Mouse (Mus musculus): ENCODE data around the gene Pfkfb2.

DNA sequence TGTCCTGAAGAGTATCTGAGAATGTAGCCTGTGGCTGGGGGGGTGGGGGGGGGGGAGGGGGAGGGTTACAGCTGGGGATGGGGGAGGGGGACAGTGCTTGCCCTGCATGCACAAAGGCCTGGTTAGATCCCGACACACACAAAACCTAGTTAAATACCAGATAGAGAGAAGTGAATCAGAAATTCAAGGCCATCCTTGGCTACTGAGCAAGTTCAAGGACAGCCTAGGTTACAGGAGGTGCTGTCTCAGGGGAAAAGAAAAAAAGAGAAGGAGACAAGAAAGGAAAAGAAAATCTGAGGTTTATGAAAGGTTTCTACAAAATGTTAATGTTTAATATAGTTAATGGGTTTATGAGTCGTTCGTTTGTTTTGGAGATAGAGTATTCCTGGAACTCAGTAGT, 10.6 kb upstream of the Pfkfb2 start:
- TF ChIP-seq CTCF (IDR thresholded peaks at IDR 0.05; ENCODE audit: low read depth) = no peak
- no peak for TF ChIP-seq EP300 (IDR thresholded peaks at IDR 0.05; ENCODE audit: low read depth)

All from liver, embryonic 14.5 days (tissue).